Comparison of ENCODE assay signal across 18 mouse cellular contexts in genomic region chr5:91278466-91278865, GRCm38 (mm10).
A peak's percentile ranks its signal among the peaks of the same experiment; 100 is the strongest.
DNase-seq lines count a peak whose midpoint lies in the region; ATAC-seq lines count a peak whose summit lies in the region.
"Had no signal": no experiment of that assay in that cellular context is flagged by ENCODE, and none has a peak within 500 bp of the region (broad histone marks: within the 10 kb centered on the region; RNA-seq: fewer than 3 reads in every experiment).

No protein-coding gene starts in this region.

- ATAC-seq in CD4-positive, CD25-positive, alpha-beta regulatory T cell, adult 4 months: peak; percentile 74
- peak; percentile 81 for ATAC-seq in granulocyte monocyte progenitor cell, adult 5-6 weeks (replicated peaks; ENCODE audit: poor library complexity, severe bottlenecking)
- ATAC-seq: forebrain, embryonic 14.5 days; intestine, embryonic 15.5 days had no signal

- DNase-seq in heart, adult 8-10 months (ENCODE audit: low spot score): peak; percentile 6
- DNase-seq in heart, postnatal 14 days: no peak
- DNase-seq in naive thymus-derived CD4-positive, alpha-beta T cell, adult 2 months (ENCODE audit: low read depth): peak; percentile 3
- no peak for DNase-seq in gastrocnemius, postnatal 25 days
- DNase-seq in cerebellum, postnatal 36 days: no peak
- no peak for DNase-seq in ovary, adult 18-20 months (ENCODE audit: low spot score)
- DNase-seq: cerebellum, adult 2 months; gastrocnemius, postnatal 36 days; heart, postnatal 10 days; layer of hippocampus, postnatal 36 days; liver, embryonic 13.5 days; midbrain, embryonic 14.5 days; right cerebral cortex, postnatal 25 days; thymus, adult 18-20 months had no signal

- intact Hi-C loops in heart, postnatal 14 days (cut with DNase I): loop anchor here (10.0 kb wide), 1 partner anchor 194 kb away; no protein-coding TSS in a partner anchor

Comparison
In these comparisons a context has a peak if more than half of its experiments do, and no peak if none do; other contexts are left out.
1. DNase-seq: peak in heart, adult 8-10 months (single experiment) and naive thymus-derived CD4-positive, alpha-beta T cell, adult 2 months (single experiment); none in heart, postnatal 14 days (0 of 2), gastrocnemius, postnatal 25 days (single experiment), cerebellum, postnatal 36 days (0 of 2) and ovary, adult 18-20 months (single experiment).